Mouse (Mus musculus): ENCODE results near the gene Btbd35f2.
"Not testable (repeated sequence)": the region's sequence is repeated elsewhere in the genome, so short reads cannot be mapped to it uniquely, and the experiment has no call there.

The Btbd35f2 gene

DNA sequence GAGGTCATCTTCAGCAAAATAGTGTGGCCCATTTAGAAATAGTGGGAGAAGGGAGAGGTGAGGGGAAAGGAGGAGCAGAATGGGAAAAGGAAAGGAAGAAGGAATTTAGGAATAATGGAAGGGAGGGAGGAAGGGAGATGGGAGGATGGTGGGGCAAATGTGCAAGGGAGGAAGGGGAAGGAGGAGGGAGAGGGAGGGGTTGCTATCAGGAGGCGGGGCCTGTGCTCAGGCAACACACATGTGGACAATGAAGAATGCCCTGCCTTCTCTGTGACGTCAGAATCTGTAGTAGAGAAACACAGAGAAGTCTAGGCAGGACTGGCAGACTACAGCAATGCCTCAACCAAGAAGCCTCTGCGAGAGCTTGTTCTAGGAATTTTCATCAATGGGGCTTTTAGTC lies at the start of gene Btbd35f2:
Gene Btbd35f2 (plus strand): TSS at position 301 of the 400 bp plus-strand sequence.
- DNase-seq = not testable (repeated sequence)

All from lung, postnatal 36 days (tissue).